Mouse (Mus musculus): Measurements from ENCODE around the gene Btf3. TPM values are rescaled to one million over a fixed set of nuclear protein-coding genes. Genes with fewer than 3 reads are reported as not detected.

Gene Btf3
- polyA plus RNA-seq (2012; ENCODE audit: insufficient read depth, insufficient read length, missing spikeins) = 440 and 511 TPM in 2 replicates

- TF ChIP-seq POLR2A (IDR thresholded peaks at IDR 0.05; ENCODE audit: borderline replicate concordance, low read depth, low read length) (no peak), CTCF (IDR thresholded peaks at IDR 0.05; ENCODE audit: low read depth, low read length) (no peak)
- Histone ChIP-seq H3K4me3 (ENCODE audit: insufficient read depth, low read length) (peak within 1 kb of the TSS; percentile 88), H3K27ac (ENCODE audit: insufficient read depth, low read depth, low read length) (peak within 1 kb of the TSS; percentile 77)
Measured at GRCm38 (mm10) chr13:98316480-98317245, at the start of gene Btf3. Gene Btf3, minus strand, starts transcription at chr13:98317006.

GRCm38 (mm10) chr13:98365766-98366421, 49.1 kb upstream of the Btf3 start:
- Histone ChIP-seq H3K4me3 (ENCODE audit: insufficient read depth, low read length) (no peak overlapping the region), H3K27ac (ENCODE audit: insufficient read depth, low read depth, low read length) (no peak overlapping the region), H3K4me1 (ENCODE audit: control insufficient read depth, insufficient read depth, low read length) (no peaks in the 10 kb centered on the region)
- no peak for TF ChIP-seq CTCF (IDR thresholded peaks at IDR 0.05; ENCODE audit: low read depth, low read length)
- TF ChIP-seq POLR2A (IDR thresholded peaks at IDR 0.05; ENCODE audit: borderline replicate concordance, low read depth, low read length) = no peak

More at GRCm38 (mm10) chr13:98316480-98317245, at the start of gene Btf3:
- H3K4me1 ChIP-seq (ENCODE audit: control insufficient read depth, insufficient read depth, low read length) = peaks cover 10% of the 10 kb centered on the region

- TF ChIP-seq POLR2A (IDR thresholded peaks at IDR 0.05; ENCODE audit: borderline replicate concordance, low read depth, low read length) (no peak), CTCF (IDR thresholded peaks at IDR 0.05; ENCODE audit: low read depth, low read length) (no peak)
- Histone ChIP-seq H3K4me3 (ENCODE audit: insufficient read depth, low read length) (no peak overlapping the region), H3K4me1 (ENCODE audit: control insufficient read depth, insufficient read depth, low read length) (no peaks in the 10 kb centered on the region), H3K27ac (ENCODE audit: insufficient read depth, low read depth, low read length) (no peak overlapping the region)
Measured at GRCm38 (mm10) chr13:98365081-98365480, 48.3 kb upstream of the Btf3 start.

GRCm38 (mm10) chr13:98363046-98363445, 46.2 kb upstream of the Btf3 start:
- Histone ChIP-seq H3K4me1 (ENCODE audit: control insufficient read depth, insufficient read depth, low read length) (no peaks in the 10 kb centered on the region), H3K27ac (ENCODE audit: insufficient read depth, low read depth, low read length) (no peak overlapping the region), H3K4me3 (ENCODE audit: insufficient read depth, low read length) (no peak overlapping the region)
- TF ChIP-seq POLR2A (IDR thresholded peaks at IDR 0.05; ENCODE audit: borderline replicate concordance, low read depth, low read length) (no peak), CTCF (IDR thresholded peaks at IDR 0.05; ENCODE audit: low read depth, low read length) (no peak)

- Histone ChIP-seq H3K27ac (ENCODE audit: insufficient read depth, low read depth, low read length) (no peak overlapping the region), H3K4me1 (ENCODE audit: control insufficient read depth, insufficient read depth, low read length) (no peaks in the 10 kb centered on the region), H3K4me3 (ENCODE audit: insufficient read depth, low read length) (no peak overlapping the region)
- TF ChIP-seq CTCF (IDR thresholded peaks at IDR 0.05; ENCODE audit: low read depth, low read length) (no peak), POLR2A (IDR thresholded peaks at IDR 0.05; ENCODE audit: borderline replicate concordance, low read depth, low read length) (no peak)
Measured at GRCm38 (mm10) chr13:98361161-98361560, 44.4 kb upstream of the Btf3 start.

GRCm38 (mm10) chr13:98360391-98360790, 43.6 kb upstream of the Btf3 start:
- H3K4me3 ChIP-seq (ENCODE audit: insufficient read depth, low read length) = no peak overlapping the region
- no peaks in the 10 kb centered on the region for H3K4me1 ChIP-seq (ENCODE audit: control insufficient read depth, insufficient read depth, low read length)
- no peak for TF ChIP-seq CTCF (IDR thresholded peaks at IDR 0.05; ENCODE audit: low read depth, low read length)
- no peak for TF ChIP-seq POLR2A (IDR thresholded peaks at IDR 0.05; ENCODE audit: borderline replicate concordance, low read depth, low read length)
- no peak overlapping the region for H3K27ac ChIP-seq (ENCODE audit: insufficient read depth, low read depth, low read length)

- no peaks in the 10 kb centered on the region for H3K4me1 ChIP-seq (ENCODE audit: control insufficient read depth, insufficient read depth, low read length)
- no peak overlapping the region for H3K4me3 ChIP-seq (ENCODE audit: insufficient read depth, low read length)
- no peak for TF ChIP-seq POLR2A (IDR thresholded peaks at IDR 0.05; ENCODE audit: borderline replicate concordance, low read depth, low read length)
- TF ChIP-seq CTCF (IDR thresholded peaks at IDR 0.05; ENCODE audit: low read depth, low read length) = no peak
- H3K27ac ChIP-seq (ENCODE audit: insufficient read depth, low read depth, low read length) = no peak overlapping the region
Measured at GRCm38 (mm10) chr13:98359337-98359736, 42.5 kb upstream of the Btf3 start.

- H3K4me3 ChIP-seq (ENCODE audit: insufficient read depth, low read length) = no peak overlapping the region
- TF ChIP-seq CTCF (IDR thresholded peaks at IDR 0.05; ENCODE audit: low read depth, low read length) = no peak
- TF ChIP-seq POLR2A (IDR thresholded peaks at IDR 0.05; ENCODE audit: borderline replicate concordance, low read depth, low read length) = no peak
- H3K4me1 ChIP-seq (ENCODE audit: control insufficient read depth, insufficient read depth, low read length) = 0 out of 2 replicates have a peak, but pooled peaks cover under 1% of the 10 kb centered on the region
Measured at GRCm38 (mm10) chr13:98358424-98359181, 41.8 kb upstream of the Btf3 start.

More at GRCm38 (mm10) chr13:98358424-98359181, 41.8 kb upstream of the Btf3 start:
- H3K27ac ChIP-seq (ENCODE audit: insufficient read depth, low read depth, low read length) = no peak overlapping the region

Measured in bone marrow macrophage, adult 2 months (primary cell).